Mouse (Mus musculus) G1E (cell line): ENCODE results near the gene Xrcc3.

Experiments used
- CTCF ChIP-seq: IDR thresholded peaks from 2 replicates; pipeline ENCODE4 v1.5.1; 2012; ENCODE audit warnings: low read depth, low read length, inconsistent platforms, mixed read lengths
- GATA2 ChIP-seq: IDR thresholded peaks from 2 replicates; pipeline ENCODE4 v1.6.1; 2012; ENCODE audit warnings: low read depth, low read length, inconsistent platforms, borderline replicate concordance

DNA sequence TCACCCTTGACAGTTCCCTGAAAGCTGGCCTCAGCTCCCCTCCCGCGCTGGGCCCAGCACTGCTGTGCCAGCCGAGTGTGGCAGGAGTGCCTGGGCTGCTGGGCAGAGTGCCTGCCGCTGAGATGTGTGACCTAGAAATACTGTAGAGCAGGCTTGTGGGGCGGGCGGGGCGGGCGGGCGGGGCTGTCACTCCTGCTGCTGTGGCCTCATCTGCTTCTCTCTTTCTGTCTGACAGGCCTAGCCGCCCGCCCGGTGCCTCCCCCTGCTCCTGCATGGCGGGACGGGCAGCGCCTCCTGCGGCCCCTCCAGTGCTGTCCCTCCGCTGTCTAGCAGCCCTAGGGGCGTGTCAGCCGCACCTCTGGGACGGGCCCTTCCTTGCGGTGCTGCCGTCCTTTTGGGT, 19.6 kb downstream of the Xrcc3 start:
- TF ChIP-seq CTCF (no peak), GATA2 (no peak)
